Mouse (Mus musculus) limb, embryonic 10.5 days (tissue): Measurements from ENCODE around the gene Smim22. TPM values are rescaled to one million over a fixed set of nuclear protein-coding genes. Genes with fewer than 3 reads are reported as not detected.

Source experiments
- polyA plus RNA-seq: library from polyadenylated mRNA; unstranded; fragments of >200 nt; fragmentation: Nextera tagmentation; extraction: Ambion mirVana; gene quantifications from 2 replicates; pipeline ENCODE4 v1.2.1, GENCODE M21; 2016

Smim22 gene
- polyA plus RNA-seq, 1 experiment from 2014 or later, result 1.6 TPM

Other genes with a start within 250 kb of the Smim22 start
- 112 TPM in 2 replicates for gene Cdip1, start 217.0 kb upstream of the Smim22 start, polyA plus RNA-seq
- 0.40 and 0.71 TPM in 2 replicates for gene 4930562C15Rik, start 171.9 kb upstream of the Smim22 start, polyA plus RNA-seq
- gene Ubald1, start 127.0 kb upstream of the Smim22 start, polyA plus RNA-seq, result 43.6 and 43.8 TPM in 2 replicates
- 68.0 and 84.5 TPM in 2 replicates for gene Mgrn1, start 121.0 kb upstream of the Smim22 start, polyA plus RNA-seq
- 156 and 167 TPM in 2 replicates for gene Nudt16l1, start 68.5 kb upstream of the Smim22 start, polyA plus RNA-seq
- gene Anks3, start 43.1 kb upstream of the Smim22 start, polyA plus RNA-seq, result 43.6 and 55.6 TPM in 2 replicates
- gene Sept12, start 9.4 kb upstream of the Smim22 start, polyA plus RNA-seq, result not detected in 2 replicates
- gene Rogdi, start 6.3 kb downstream of the Smim22 start, polyA plus RNA-seq, result 56.9 and 70.7 TPM in 2 replicates
- 191 and 204 TPM in 2 replicates for gene Glyr1, start 42.6 kb downstream of the Smim22 start, polyA plus RNA-seq
- gene Ubn1, start 42.8 kb downstream of the Smim22 start, polyA plus RNA-seq, result 19.1 and 22.7 TPM in 2 replicates
- gene Ppl, start 125.1 kb downstream of the Smim22 start, polyA plus RNA-seq, result 2.3 and 3.0 TPM in 2 replicates
- gene Sec14l5, start 139.8 kb downstream of the Smim22 start, polyA plus RNA-seq, result 0.04 TPM in 1 of 2 replicates, not detected in the other
- gene Nagpa, start 196.7 kb downstream of the Smim22 start, polyA plus RNA-seq, result 16.9 and 19.5 TPM in 2 replicates
- 0.60 and 1.4 TPM in 2 replicates for gene AU021092, start 215.0 kb downstream of the Smim22 start, polyA plus RNA-seq
- gene Alg1, start 226.3 kb downstream of the Smim22 start, polyA plus RNA-seq, result 25.9 and 29.9 TPM in 2 replicates
- gene Eef2kmt, start 248.7 kb downstream of the Smim22 start, polyA plus RNA-seq, result 18.2 and 19.4 TPM in 2 replicates